Mouse (Mus musculus) hindlimb bud, embryonic 11.5 days (tissue): ENCODE results near the gene Rgs9.

Experiments used
- DNase-seq: peaks from one replicate; pipeline ENCODE4 v3.0.0-alpha.2; 2012; ENCODE audit warnings: low read depth, low spot score; ENCODE audit errors: extremely low spot score

Gene Rgs9

DNA sequence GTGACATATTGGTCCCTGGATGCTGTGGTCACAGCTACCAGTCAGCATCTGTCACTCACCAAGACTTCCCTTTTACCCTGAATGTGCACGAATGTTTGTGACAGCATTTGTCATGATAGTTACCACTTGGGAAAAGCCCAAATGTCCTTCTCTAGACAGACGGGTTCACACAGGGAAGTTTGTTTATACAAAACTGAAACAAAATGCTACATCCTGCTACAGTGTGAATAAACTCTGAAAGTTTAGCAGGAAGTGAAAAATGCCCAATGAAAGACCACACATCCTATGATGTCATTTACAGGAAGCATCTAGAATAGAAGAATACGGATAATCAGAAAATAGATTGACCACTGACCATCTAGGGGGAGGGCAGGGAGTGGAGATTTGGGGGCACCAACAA, 51.0 kb downstream of the Rgs9 start:
- DNase-seq = no peak

DNA sequence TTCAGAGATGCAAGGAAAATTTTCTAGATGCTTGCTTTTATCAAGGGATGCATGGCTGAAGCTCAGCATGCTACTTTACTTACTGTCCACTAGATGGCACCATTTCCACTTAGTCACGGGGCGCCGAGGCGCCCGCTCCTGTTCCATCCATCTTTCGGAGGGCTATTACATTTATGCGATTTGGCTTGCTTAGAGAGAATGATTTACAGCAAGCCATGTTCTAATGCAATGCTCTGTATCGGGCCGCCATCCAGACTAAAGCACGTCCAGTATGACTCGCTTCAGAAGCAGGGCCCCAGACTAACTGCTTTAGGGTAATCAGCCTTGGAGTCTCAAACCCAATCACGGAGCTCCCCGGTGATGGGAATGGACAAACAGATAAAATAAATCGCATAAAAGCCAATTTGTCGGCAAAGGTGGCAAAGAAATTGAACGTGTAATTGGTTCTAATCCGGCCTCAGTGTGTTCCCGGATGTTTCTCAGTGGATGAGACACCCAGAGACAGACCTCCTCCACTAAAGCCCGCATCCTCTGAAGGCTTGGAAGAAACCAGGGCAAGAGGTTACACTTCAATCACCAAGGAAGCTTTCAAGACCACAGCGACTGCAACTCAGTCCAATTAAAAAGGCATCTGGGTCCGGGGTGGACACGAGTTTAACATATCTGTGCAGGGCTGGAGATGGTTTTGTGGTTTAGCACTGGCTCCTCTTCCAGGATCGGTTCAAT, 53.1 kb downstream of the Rgs9 start:
- DNase-seq = peak; percentile 46

DNA sequence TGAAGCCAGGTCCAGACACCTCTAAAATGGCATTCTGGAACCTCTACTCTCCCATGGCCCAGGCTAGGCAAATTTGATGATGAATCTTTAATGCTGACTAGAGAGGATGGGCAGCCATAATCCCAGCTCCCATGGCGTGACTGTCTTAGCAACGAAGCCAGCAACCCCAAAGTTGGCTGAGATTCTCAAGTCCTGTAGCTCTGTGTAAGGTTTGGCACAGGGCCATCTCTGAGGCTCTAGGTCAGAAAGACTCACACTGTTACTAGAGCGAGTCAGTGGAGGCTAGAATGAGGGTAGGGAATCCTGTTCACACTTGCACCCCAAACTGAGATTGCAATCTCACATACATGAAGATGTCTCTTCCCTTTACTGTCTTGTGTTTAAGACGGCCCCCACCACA, 57.8 kb downstream of the Rgs9 start:
- DNase-seq = no peak

GRCm38 (mm10) chr11:109238671-109239070, 59.3 kb downstream of the Rgs9 start:
- DNase-seq = no peak

GRCm38 (mm10) chr11:109237796-109238195, 60.1 kb downstream of the Rgs9 start:
- no peak for DNase-seq

- DNase-seq = no peak
Measured at GRCm38 (mm10) chr11:109233627-109234026, 64.3 kb downstream of the Rgs9 start.

GRCm38 (mm10) chr11:109232811-109233210, 65.1 kb downstream of the Rgs9 start:
- no peak for DNase-seq

DNA sequence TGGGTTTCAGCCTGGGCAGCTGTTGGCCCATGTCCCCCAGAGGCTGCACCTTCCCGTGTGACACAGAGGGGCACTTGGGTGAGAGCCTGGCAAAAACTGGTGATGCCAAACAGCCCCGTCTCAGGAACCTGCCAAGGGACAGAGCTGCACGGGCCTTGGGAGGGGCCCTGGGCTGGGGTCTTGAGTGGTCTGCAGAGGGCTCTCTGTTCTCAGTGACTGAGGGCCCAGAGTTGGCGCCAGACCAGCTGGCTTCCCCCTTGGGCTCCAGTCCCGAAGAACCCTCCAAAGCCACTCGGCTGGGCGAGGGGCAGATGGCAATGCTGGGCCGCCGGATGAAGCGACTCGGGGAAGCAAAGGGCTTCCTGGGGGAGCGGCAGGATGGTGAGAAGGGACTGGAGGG, 70.8 kb downstream of the Rgs9 start:
- no peak for DNase-seq

DNA sequence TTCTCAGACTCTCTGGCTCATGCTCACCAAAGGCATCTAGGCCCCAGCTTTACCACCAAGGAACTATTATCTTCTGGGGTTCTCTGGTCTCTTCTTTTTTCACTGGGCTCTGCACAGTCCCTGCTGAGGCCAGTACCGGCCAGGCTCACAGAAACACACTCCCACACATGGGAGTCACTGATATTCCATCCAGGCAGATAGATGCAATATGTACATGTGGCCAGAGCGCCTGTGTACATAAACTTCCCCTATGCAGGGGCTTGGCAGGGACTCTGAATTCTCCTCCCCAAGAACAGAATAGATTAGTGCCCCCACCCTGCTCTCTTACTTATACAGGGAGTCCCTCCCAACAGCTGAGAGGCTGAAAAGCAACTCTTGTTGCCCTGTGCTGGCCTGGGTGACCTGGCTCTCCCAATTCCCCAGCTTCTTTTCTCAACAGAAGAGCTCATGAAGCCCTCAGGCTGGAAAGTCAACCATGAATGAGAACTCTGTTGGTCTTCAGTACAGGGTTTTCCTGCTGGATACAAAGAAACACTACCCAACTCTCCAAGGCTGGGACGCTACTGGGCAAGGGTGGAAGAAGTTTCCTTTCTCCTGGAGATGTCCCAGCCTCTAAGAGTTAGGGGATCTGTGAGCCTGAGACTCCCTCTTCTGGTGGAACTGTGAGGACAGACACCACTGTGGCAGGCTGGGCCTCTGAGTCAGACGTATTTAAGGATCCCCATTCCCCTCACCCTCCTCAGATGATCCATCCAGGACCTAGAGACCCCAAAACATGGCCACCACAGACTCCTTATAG, 76.5 kb downstream of the Rgs9 start:
- DNase-seq = no peak

- no peak for DNase-seq
Measured at GRCm38 (mm10) chr11:109218722-109219430, 79.1 kb downstream of the Rgs9 start.

GRCm38 (mm10) chr11:109217827-109218536, 79.9 kb downstream of the Rgs9 start:
- no peak for DNase-seq

DNA sequence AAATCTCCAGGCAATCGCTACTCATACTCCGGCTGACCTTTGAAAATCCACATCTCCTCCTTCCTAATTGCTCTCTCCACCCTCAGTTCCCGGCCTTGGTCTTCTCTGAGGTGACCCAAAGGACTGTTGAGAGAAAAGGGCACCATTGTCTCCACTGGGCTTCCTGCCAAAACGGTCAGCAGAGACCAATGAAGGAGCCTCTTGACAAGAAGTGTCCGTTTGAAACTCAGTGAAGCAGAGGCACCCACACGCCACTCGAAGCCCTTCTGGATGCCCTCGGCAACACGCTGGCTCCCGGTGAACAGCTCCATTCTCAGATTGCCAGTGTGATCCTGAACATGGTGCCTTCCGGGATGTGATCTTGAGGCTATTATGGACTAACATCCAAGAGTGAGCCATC, 87.2 kb downstream of the Rgs9 start:
- no peak for DNase-seq

DNA sequence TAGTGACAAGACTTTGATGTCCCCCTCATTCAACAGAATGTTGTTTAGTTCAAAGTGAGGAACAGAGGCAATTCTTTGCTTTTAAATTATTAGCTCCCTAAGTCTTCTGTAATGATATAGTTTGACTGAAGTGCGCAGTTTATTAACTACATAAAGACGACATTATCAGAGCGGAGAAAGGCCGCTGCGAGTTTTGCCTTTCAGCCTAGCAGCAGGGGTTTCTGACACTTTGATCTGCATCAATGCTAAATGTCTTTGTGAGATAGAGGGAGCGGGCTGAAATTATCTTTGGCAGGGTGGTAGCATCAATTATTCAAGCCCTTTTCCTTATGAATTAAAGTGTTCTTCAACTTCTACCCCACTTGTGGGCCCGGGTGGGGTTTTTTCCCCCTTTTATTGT, 87.6 kb downstream of the Rgs9 start:
- no peak for DNase-seq

GRCm38 (mm10) chr11:109206732-109207131, 91.2 kb downstream of the Rgs9 start:
- no peak for DNase-seq

DNA sequence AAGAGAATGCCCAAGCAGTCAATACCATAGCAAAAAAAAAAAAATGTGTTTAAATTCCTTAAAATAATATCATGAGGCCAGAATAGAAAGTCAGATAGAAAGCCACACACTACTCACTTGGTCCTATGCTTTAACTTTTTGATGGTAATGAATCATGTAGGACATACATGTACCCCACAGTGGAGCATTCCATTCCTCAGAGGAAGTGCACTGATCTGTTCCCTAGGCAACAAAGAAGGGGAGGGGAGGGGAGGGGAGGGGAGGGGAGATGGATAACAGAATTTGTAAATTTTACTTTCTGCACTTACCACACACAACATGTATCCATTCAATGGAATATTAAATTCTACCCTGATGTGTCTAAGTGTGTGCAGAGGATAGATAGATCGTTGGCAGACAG, 91.9 kb downstream of the Rgs9 start:
- DNase-seq = no peak

DNA sequence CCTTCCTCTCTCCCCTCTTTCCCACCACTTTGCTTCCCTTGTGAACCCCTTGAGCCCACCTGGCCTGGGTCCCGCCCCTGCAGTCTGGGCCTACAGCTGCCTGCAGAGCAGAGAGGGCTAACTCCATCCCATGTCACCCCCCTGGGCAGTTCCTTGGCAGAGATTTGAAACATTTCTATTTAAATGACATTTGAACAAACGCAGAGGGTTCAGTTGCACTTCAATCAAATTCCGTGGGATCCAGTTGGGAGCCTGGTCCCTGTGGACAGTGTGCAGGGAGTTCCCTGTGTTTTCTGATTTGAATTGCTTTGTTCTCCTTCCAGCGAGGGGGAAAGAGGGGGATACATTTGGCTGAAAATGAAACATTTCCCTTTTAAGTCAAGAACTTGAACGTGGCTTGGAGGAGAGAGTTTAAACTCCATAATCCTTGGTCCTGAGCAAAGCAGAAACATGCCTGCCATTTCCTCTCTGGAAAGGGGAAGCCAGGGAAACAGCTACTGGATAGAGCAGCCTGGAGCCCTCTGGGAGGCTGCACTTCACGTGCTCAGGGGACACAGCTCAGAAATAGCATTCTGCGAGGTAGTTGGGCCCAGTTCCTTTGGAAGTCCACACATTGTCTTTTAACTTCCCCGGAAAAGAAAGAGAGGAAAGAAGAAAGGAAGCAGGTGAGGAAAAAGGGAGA, 98.2 kb downstream of the Rgs9 start:
- DNase-seq = no peak

- DNase-seq = peak; percentile 62
Measured at GRCm38 (mm10) chr11:109192673-109193557, 105.0 kb downstream of the Rgs9 start.

- no peak for DNase-seq
Measured at GRCm38 (mm10) chr11:109188235-109188634, 109.7 kb downstream of the Rgs9 start.

DNA sequence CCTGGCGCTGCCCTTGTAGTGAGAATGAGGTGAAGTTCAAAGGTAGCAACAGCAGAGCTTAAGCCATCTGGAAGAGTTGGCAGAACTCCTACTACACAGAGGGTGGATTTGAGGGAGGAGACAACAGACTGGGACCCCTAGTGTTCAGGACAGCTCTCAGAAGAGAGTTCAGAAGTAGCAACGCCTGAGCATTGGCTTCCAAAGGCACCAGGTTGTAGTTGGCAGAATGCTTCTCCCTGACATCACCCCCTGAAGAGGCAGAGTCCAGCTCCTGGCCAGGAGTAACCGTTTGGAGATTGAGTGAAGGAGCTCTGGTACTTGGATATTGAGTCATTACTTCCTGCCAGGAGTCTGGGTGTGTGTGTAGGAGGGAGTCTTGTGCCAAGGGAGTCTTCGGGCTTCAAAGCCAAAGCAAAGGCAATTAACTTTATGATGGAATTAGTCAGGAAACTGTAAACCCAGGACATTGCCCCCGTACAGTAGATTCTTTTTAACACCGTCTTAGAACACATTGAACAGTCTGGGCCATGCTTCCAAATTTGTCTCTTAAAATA, 110.2 kb downstream of the Rgs9 start:
- no peak for DNase-seq
